Mouse (Mus musculus): Measurements from ENCODE around the gene Tnp2. TPM values are rescaled to one million over a fixed set of nuclear protein-coding genes. Genes with fewer than 3 reads are reported as not detected.

Gene Tnp2
- polyA plus RNA-seq, 1 experiment from 2014 or later = not detected

- Histone ChIP-seq H3K36me3 (ENCODE audit: control insufficient read depth, insufficient read depth, low read length) (no peaks in the 10 kb centered on the region), H3K27ac (ENCODE audit: low read depth, low read length) (no peak overlapping the region), H3K9ac (ENCODE audit: low read length) (no peak overlapping the region), H3K9me3 (replicated peaks; ENCODE audit: control insufficient read depth, low read length) (no peaks in the 10 kb centered on the region), H3K4me3 (ENCODE audit: low read depth, low read length) (no peak overlapping the region), H3K4me2 (ENCODE audit: low read length) (no peak overlapping the region), H3K27me3 (replicated peaks; ENCODE audit: control insufficient read depth, insufficient read depth, low read length) (no peaks in the 10 kb centered on the region), H3K4me1 (ENCODE audit: control insufficient read depth, insufficient read depth, low read length) (no peaks in the 10 kb centered on the region)
- DNase-seq (ENCODE audit: low spot score) (no peak), ATAC-seq (no peak)
- 88% methylated on average over 4 of the region's 4 CpGs for WGBS
Observed at GRCm38 (mm10) chr16:10825840-10826239, 37.4 kb upstream of the Tnp2 start.

- 84% methylated on average over 1 of the region's 1 CpGs for WGBS
- Histone ChIP-seq H3K9ac (ENCODE audit: low read length) (no peak overlapping the region), H3K4me2 (ENCODE audit: low read length) (no peak overlapping the region), H3K9me3 (replicated peaks; ENCODE audit: control insufficient read depth, low read length) (no peaks in the 10 kb centered on the region), H3K27ac (ENCODE audit: low read depth, low read length) (no peak overlapping the region), H3K27me3 (replicated peaks; ENCODE audit: control insufficient read depth, insufficient read depth, low read length) (no peaks in the 10 kb centered on the region), H3K36me3 (ENCODE audit: control insufficient read depth, insufficient read depth, low read length) (no peaks in the 10 kb centered on the region), H3K4me1 (ENCODE audit: control insufficient read depth, insufficient read depth, low read length) (no peaks in the 10 kb centered on the region), H3K4me3 (ENCODE audit: low read depth, low read length) (no peak overlapping the region)
- DNase-seq (ENCODE audit: low spot score) = no peak
- ATAC-seq = no peak
Observed at GRCm38 (mm10) chr16:10824536-10824935, 36.1 kb upstream of the Tnp2 start.

GRCm38 (mm10) chr16:10821387-10821786 is 32.9 kb upstream of the Tnp2 start:
- Histone ChIP-seq H3K4me1 (ENCODE audit: control insufficient read depth, insufficient read depth, low read length) (no peaks in the 10 kb centered on the region), H3K4me3 (ENCODE audit: low read depth, low read length) (no peak overlapping the region), H3K9me3 (replicated peaks; ENCODE audit: control insufficient read depth, low read length) (no peaks in the 10 kb centered on the region), H3K27ac (ENCODE audit: low read depth, low read length) (no peak overlapping the region), H3K27me3 (replicated peaks; ENCODE audit: control insufficient read depth, insufficient read depth, low read length) (no peaks in the 10 kb centered on the region), H3K36me3 (ENCODE audit: control insufficient read depth, insufficient read depth, low read length) (no peaks in the 10 kb centered on the region), H3K9ac (ENCODE audit: low read length) (no peak overlapping the region), H3K4me2 (ENCODE audit: low read length) (no peak overlapping the region)
- DNase-seq (ENCODE audit: low spot score) = no peak
- WGBS = 76% methylated on average over 4 of the region's 4 CpGs
- ATAC-seq = no peak

GRCm38 (mm10) chr16:10819966-10820365 is 31.5 kb upstream of the Tnp2 start:
- ATAC-seq = no peak
- no peak overlapping the region for H3K4me2 ChIP-seq (ENCODE audit: low read length)
- WGBS = 79% methylated on average over 3 of the region's 3 CpGs
- no peaks in the 10 kb centered on the region for H3K27me3 ChIP-seq (replicated peaks; ENCODE audit: control insufficient read depth, insufficient read depth, low read length)
- H3K27ac ChIP-seq (ENCODE audit: low read depth, low read length) = no peak overlapping the region
- H3K9ac ChIP-seq (ENCODE audit: low read length) = no peak overlapping the region
- H3K4me3 ChIP-seq (ENCODE audit: low read depth, low read length) = no peak overlapping the region
- no peaks in the 10 kb centered on the region for H3K9me3 ChIP-seq (replicated peaks; ENCODE audit: control insufficient read depth, low read length)
- no peaks in the 10 kb centered on the region for H3K36me3 ChIP-seq (ENCODE audit: control insufficient read depth, insufficient read depth, low read length)
- no peaks in the 10 kb centered on the region for H3K4me1 ChIP-seq (ENCODE audit: control insufficient read depth, insufficient read depth, low read length)
- no peak for DNase-seq (ENCODE audit: low spot score)

- no peak for DNase-seq (ENCODE audit: low spot score)
- Histone ChIP-seq H3K9me3 (replicated peaks; ENCODE audit: control insufficient read depth, low read length) (no peaks in the 10 kb centered on the region), H3K4me2 (ENCODE audit: low read length) (no peak overlapping the region), H3K4me3 (ENCODE audit: low read depth, low read length) (no peak overlapping the region), H3K4me1 (ENCODE audit: control insufficient read depth, insufficient read depth, low read length) (no peaks in the 10 kb centered on the region), H3K9ac (ENCODE audit: low read length) (no peak overlapping the region), H3K27me3 (replicated peaks; ENCODE audit: control insufficient read depth, insufficient read depth, low read length) (no peaks in the 10 kb centered on the region), H3K36me3 (ENCODE audit: control insufficient read depth, insufficient read depth, low read length) (no peaks in the 10 kb centered on the region), H3K27ac (ENCODE audit: low read depth, low read length) (no peak overlapping the region)
- ATAC-seq = no peak
- WGBS = 77% methylated on average over 4 of the region's 4 CpGs
Observed at GRCm38 (mm10) chr16:10818579-10819135, 30.2 kb upstream of the Tnp2 start.

- no peak overlapping the region for H3K4me2 ChIP-seq (ENCODE audit: low read length)
- H3K9me3 ChIP-seq (replicated peaks; ENCODE audit: control insufficient read depth, low read length) = no peaks in the 10 kb centered on the region
- WGBS = 92% methylated on average over 4 of the region's 4 CpGs
- H3K4me1 ChIP-seq (ENCODE audit: control insufficient read depth, insufficient read depth, low read length) = no peaks in the 10 kb centered on the region
- no peak overlapping the region for H3K9ac ChIP-seq (ENCODE audit: low read length)
- H3K27me3 ChIP-seq (replicated peaks; ENCODE audit: control insufficient read depth, insufficient read depth, low read length) = no peaks in the 10 kb centered on the region
- no peak overlapping the region for H3K27ac ChIP-seq (ENCODE audit: low read depth, low read length)
- H3K4me3 ChIP-seq (ENCODE audit: low read depth, low read length) = no peak overlapping the region
- H3K36me3 ChIP-seq (ENCODE audit: control insufficient read depth, insufficient read depth, low read length) = no peaks in the 10 kb centered on the region
- DNase-seq (ENCODE audit: low spot score) (no peak), ATAC-seq (no peak)
Observed at GRCm38 (mm10) chr16:10814864-10815263, 26.4 kb upstream of the Tnp2 start.

- H3K9ac ChIP-seq (ENCODE audit: low read length) = no peak overlapping the region
- ATAC-seq = no peak
- 73% methylated on average over 4 of the region's 4 CpGs for WGBS
- no peak overlapping the region for H3K27ac ChIP-seq (ENCODE audit: low read depth, low read length)
- no peaks in the 10 kb centered on the region for H3K9me3 ChIP-seq (replicated peaks; ENCODE audit: control insufficient read depth, low read length)
- no peaks in the 10 kb centered on the region for H3K27me3 ChIP-seq (replicated peaks; ENCODE audit: control insufficient read depth, insufficient read depth, low read length)
- no peaks in the 10 kb centered on the region for H3K4me1 ChIP-seq (ENCODE audit: control insufficient read depth, insufficient read depth, low read length)
- no peaks in the 10 kb centered on the region for H3K36me3 ChIP-seq (ENCODE audit: control insufficient read depth, insufficient read depth, low read length)
- DNase-seq (ENCODE audit: low spot score) = no peak
- H3K4me2 ChIP-seq (ENCODE audit: low read length) = no peak overlapping the region
- H3K4me3 ChIP-seq (ENCODE audit: low read depth, low read length) = no peak overlapping the region
Observed at GRCm38 (mm10) chr16:10813726-10814125, 25.3 kb upstream of the Tnp2 start.

GRCm38 (mm10) chr16:10812865-10813371 is 24.5 kb upstream of the Tnp2 start, which contains the start of gene Gm11172:
TSS of gene Gm11172 (plus strand) at chr16:10812915.
- no peaks in the 10 kb centered on the region for H3K27me3 ChIP-seq (replicated peaks; ENCODE audit: control insufficient read depth, insufficient read depth, low read length)
- H3K4me2 ChIP-seq (ENCODE audit: low read length) = no peak within 1 kb of the TSS
- no peaks in the 10 kb centered on the region for H3K4me1 ChIP-seq (ENCODE audit: control insufficient read depth, insufficient read depth, low read length)
- no peak for ATAC-seq
- H3K9me3 ChIP-seq (replicated peaks; ENCODE audit: control insufficient read depth, low read length) = no peaks in the 10 kb centered on the region
- H3K36me3 ChIP-seq (ENCODE audit: control insufficient read depth, insufficient read depth, low read length) = no peaks in the 10 kb centered on the region
- WGBS = 89% methylated on average over 2 of the region's 2 CpGs
- no peak within 1 kb of the TSS for H3K4me3 ChIP-seq (ENCODE audit: low read depth, low read length)
- no peak for DNase-seq (ENCODE audit: low spot score)
- H3K9ac ChIP-seq (ENCODE audit: low read length) = no peak within 1 kb of the TSS
- no peak within 1 kb of the TSS for H3K27ac ChIP-seq (ENCODE audit: low read depth, low read length)

GRCm38 (mm10) chr16:10810376-10810775 is 21.9 kb upstream of the Tnp2 start:
- H3K4me2 ChIP-seq (ENCODE audit: low read length) = no peak overlapping the region
- no peak overlapping the region for H3K9ac ChIP-seq (ENCODE audit: low read length)
- ATAC-seq (no peak), DNase-seq (ENCODE audit: low spot score) (no peak)
- H3K27ac ChIP-seq (ENCODE audit: low read depth, low read length) = no peak overlapping the region
- no peaks in the 10 kb centered on the region for H3K36me3 ChIP-seq (ENCODE audit: control insufficient read depth, insufficient read depth, low read length)
- WGBS = 87% methylated on average over 1 of the region's 1 CpGs
- no peaks in the 10 kb centered on the region for H3K27me3 ChIP-seq (replicated peaks; ENCODE audit: control insufficient read depth, insufficient read depth, low read length)
- no peak overlapping the region for H3K4me3 ChIP-seq (ENCODE audit: low read depth, low read length)
- H3K4me1 ChIP-seq (ENCODE audit: control insufficient read depth, insufficient read depth, low read length) = no peaks in the 10 kb centered on the region
- no peaks in the 10 kb centered on the region for H3K9me3 ChIP-seq (replicated peaks; ENCODE audit: control insufficient read depth, low read length)

Measured in forebrain, embryonic 14.5 days (tissue).